Mouse (Mus musculus): ENCODE measurements around the gene Nr1h2.

The Nr1h2 gene

DNA sequence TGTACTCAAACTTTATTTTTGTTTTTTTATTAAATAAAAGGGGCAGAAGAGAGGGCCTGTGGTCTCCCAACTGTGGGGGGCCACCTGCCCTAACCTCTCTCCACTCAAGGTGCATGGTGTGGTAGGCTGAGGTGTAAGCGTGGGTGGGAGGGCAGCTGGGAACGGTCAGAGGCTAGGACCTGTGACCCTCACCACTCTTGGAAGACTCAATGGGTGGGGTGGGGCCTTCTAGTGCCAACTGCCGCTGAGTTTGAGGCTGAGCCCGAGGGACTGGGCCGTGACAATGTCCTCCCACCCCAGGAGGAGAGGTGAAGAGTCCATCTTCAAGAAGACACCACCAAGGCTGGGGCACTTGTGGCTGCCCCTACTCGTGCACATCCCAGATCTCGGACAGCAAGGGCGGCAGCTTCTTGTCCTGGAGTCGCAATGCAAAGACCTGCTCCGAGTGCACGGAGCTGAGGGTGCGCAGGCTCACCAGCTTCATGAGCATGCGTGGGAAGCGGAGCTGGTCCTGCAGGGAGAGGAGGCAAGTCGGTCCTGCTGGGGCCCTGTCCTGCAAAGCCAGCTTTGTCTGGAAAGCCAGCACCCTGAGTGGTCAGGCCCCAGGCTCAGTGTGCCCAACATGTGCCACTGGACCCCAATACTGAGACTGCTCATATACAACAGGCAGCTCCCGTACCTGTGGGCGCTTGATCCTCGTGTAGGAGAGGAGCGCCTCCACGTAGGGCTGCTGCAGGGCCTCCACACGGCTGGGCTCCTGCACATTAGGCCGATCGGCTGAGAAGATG is 3.9 kb downstream of the Nr1h2 start:
- DNase-seq (ENCODE audit: low spot score) = no peak

DNA sequence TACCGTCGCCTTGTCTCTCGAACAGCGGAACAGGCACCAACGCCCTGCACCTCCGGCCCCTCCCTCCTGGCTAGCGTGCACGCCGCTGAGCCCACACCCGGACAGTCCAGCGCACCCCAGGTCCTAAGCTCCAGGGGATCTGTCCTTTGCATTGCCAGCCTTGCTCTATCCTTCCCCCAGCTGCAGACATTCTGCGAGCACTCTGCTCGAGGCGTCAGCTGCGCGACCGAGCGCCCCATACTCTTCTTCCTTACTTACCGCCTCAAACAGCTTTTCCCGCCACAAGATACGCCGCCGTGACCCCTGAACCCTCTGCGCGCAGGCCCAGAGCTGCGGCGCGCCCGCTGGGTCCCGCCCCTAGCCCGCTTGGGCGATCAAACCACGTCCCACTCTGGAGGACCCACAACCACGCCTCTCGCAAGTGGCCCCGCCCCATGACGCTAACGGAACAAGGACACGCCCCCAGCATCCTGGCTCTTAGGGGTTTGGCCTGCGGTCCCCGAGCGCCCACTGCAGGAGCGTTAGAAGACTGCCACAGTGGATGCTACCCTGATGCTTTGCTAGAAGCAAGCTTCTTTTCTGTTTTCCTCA is 5.2 kb downstream of the Nr1h2 start, which contains the start of gene Pold1:
Pold1 (minus strand) TSS at position 353 of the 591 bp plus-strand sequence.
- peak; percentile 99 for DNase-seq (ENCODE audit: low spot score)

DNA sequence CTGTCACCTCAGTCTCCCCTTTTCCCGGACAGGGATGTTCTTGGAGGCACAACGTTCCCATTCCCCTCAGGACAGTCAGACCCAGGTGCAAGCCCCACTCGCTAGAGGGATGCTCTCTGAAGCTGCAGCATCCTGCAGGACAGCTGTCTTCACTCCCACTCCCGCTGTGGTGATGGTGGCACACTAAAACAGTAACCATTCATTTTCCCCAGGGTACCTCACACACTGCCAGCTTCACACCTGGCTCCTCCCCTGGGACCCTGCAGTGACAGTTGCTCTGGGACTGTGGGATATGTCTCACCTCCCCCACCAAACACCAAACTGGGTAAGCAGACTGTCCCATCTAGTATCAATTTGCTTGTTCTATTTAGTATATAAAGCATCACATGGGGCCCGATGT is 6.0 kb downstream of the Nr1h2 start:
- no peak for DNase-seq (ENCODE audit: low spot score)

DNA sequence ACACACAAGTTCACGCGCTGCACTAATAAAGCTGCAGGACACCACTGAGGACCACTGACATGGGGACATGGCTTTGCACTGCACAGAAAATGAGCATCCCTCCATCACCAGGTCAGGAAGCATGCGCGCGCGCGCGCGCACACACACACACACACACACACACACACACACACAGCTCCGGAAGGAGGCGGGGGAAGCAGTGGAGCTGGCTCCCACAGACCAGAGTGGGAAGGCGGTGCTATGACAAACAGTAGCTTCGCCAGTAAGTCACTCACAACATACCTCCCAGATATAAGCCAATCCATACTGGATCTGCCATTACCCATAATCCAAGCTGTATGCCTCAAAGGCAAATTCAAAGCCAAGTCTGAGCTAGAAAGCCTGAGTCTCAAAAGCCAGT is 6.7 kb downstream of the Nr1h2 start:
- DNase-seq (ENCODE audit: low spot score) = no peak

DNA sequence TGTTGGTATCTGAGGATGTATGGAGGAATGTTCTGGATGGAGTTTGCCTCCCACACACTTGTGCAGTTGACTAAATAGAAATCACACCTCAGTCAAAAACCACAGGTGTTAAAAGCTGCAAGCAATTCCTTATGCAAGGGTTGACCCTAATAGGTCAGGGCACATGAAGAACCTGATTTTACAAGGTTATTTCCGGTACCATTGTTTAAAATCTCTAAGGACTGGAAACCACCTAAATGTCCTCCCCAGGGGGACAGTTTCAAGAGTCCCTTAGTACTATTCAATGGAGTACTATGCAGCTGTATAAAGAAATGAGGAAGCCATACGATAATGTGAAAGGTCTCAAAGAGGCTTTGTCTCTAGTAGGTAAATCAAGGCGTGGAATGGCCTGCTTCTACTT is 7.5 kb downstream of the Nr1h2 start:
- DNase-seq (ENCODE audit: low spot score) = no peak

DNA sequence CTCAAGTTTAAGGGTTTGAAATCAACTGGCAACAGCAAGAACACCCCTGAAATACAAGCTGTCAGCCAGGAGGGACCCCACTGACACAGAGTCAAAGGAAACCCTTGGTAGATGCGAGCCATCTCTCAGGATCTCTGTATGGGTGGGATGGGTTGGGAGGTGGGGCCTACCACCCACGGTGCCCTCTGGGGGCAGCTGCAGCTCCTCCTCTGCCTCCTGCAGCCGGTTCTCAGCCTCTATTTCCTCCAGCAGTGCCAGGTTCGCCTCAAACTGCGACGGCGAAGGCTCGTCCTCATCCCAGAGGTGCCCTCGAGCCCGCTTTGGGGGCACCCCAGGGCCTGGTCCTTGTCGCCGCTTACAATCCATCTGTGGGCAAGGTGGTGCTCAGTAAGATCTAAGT is 10.7 kb downstream of the Nr1h2 start:
- DNase-seq (ENCODE audit: low spot score) = no peak

DNA sequence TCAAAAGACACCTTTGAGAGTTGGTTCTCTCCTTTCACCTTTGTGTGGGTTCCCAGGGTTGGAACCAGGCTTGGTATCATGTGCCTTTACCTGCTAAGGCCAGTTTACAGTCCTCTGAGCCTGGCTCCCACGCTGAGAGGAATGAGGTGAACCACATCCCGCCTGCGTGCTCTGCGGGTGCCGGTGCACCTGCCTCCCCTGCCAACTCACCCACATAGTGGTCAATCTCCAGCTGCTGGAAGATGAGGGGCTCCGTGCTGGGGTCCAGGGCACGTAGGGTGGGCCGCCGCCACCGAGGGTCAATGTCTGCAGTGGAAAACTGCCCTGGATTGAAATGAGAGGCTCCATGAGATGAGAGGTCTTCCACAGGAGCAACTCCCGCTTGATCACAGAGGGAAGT is 11.2 kb downstream of the Nr1h2 start:
- DNase-seq (ENCODE audit: low spot score) = no peak

DNA sequence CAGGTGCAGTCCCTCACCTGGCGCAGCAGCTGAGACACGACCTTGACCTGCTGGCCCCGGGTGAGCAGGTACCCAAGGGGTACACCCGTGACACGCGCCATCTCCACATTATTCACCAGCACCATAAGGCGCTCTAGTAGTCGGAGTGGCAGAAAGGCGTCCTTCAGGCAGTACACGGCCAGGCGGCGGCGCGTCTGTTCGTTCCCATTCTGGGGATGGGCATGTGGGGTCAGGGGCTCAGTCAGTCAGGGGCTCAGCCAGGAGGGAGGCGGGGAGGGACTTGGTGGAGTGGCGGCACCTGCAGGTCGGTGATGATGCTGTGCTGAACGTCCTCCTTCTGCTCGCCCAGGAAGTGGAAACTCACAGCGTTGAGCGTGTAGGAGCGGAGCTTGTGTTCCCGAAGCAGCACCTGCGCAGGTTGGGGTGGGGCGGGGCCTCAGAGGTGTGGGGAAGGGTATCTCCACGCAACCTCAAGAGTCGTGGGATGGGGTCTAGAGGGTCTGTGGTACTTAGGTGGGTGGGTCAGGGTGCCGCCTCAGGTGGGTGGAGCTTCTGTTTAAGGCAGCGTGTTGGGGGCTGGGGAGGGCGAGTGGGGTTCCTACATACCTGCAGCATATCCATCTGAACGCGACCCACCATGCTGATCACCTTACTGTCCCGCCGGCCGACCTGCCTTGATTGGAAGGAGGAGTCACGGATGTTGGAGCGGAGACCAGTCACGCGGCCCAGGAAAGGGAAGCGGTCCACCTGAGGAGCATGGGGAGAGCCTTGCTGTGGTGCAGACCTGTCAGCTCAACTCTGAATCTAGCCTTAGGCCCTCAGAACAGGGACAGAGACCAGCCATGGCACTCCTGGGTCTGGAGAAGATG is 14.8 kb downstream of the Nr1h2 start:
- no peak for DNase-seq (ENCODE audit: low spot score)

DNA sequence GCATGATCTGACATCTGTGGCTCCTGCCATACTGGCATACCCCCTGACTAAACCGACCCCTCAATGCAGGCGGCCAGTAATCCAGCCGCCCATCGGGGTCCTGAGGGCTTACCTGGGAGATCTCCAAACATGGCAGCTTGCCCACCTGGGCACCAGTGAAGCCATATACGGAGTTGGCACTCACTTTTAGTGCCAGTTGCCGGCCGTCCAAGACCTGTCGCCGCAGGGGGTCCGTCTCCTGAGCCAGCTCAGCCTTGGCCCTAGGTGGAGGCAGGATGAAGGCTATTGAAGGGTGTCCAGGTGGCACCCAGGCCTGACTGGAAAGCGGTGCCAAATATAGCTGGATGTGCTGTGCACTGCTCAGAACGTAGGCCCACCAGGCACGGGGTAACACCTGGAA is 16.3 kb downstream of the Nr1h2 start:
- no peak for DNase-seq (ENCODE audit: low spot score)

DNA sequence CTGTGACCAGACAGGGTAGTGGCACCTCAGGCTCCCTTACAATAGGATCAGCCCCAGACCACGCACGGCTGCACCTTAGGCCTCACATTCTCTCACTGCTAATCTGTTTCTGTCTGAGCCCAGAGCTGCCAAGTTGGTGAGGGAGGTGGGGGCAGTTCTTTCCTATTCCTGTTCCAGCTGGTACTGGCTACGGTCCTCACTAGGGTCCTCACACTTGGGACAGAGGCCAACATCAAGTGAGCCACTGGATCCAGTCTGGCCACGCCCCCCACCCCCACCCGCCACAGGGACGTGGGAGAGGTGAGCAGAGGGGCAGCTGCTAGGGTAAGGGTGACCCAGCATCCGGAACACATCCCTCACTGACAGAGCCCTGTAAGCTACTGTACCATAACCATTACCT is 16.7 kb downstream of the Nr1h2 start:
- no peak for DNase-seq (ENCODE audit: low spot score)

DNA sequence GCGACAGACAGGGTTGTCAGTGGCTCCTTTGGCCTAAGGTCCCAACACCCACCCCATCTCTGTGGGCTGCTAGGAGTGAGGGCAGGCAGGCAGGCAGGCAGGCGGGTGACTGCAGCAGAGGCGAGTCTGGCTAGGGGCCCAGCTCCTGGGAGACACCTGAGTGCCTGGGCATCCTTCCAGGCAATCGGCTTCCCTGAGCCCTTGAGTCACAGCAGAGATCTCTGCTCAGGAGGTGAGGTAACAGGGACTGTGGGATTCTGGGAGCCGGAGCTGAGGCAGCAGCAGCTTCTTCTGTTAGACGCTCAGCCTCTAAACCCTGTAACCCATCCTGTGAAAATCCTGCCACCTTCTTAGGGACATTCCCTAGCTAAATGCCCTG is 17.2 kb downstream of the Nr1h2 start:
- no peak for DNase-seq (ENCODE audit: low spot score)

DNA sequence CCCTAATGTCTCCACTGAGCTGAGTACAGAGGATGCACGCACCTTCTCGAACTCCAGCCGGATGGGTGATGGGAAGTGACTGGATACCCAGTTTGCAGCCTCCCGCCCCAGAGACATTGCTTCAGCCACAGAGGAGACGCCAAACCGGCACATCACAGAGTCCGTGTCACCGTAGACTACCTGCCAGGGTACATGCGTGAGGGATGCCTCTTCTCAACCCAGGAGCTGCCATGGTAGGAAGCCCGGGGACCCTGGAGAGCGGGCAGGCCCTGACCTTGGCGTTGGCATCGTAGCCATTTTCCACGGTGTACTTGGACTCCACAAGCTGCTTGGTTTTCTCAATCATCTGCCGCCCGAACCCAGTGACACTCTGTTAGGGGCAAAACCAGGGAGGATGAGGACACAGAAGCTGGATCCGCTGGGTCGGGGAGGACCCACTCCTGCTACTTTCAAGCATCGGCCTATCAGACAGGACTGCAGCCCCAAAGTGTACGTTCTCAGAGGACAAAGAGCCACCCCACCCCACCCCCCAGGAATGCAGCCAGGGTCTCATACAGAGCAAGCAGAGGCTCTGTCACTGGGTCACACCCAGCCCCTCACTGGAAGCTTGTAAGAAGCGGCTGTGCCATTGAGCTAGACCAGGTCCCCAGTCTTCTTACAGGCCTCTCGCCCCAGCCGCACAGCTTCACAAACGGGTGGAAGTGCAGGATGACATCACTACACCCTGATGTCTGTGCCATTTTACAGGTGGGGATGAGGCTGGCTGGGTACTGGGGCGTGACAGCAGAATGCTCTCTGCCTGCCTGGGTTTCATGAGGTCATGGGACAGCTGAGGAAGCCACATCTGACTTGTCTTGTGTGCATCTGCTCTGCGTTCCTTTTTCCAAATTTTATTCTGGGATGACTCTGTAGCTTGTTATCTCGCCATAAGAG is 17.8 kb downstream of the Nr1h2 start:
- DNase-seq (ENCODE audit: low spot score) = no peak

DNA sequence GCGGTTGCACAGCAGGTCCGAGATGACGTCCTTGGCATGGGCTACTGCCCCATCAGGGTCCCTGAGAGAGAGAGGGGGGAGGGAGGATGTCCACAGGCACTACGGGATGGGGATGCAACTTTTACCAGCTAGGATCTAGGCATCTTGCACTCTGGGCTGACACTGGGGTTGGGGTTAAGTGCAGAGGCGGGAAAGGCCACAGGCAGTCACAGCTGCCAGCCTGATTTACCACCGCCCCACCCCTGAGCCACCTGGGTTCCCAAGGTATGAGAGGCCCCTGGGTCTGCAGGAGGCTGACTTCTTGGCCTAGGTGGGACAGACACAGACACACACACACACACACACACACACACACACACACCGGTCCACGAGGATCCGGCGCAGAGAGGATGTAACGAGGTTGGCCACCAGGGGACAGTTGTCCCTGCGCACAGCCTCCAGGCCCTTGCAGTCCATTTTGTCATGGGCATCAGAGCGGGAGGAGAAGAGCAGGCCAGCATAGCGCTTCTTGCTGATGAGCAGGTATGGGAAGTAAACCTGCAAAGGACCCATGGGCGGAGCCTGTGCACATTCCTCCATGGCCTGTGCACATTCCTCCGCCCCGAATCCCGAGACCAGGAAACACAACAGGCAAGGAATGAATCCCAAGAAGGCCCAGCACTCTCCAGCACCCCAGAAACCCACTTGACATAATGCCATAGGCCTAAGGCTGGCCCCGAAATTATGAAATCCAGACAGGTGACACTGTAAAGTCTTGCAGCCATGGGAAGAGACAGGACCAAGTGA is 18.9 kb downstream of the Nr1h2 start:
- no peak for DNase-seq (ENCODE audit: low spot score)

DNA sequence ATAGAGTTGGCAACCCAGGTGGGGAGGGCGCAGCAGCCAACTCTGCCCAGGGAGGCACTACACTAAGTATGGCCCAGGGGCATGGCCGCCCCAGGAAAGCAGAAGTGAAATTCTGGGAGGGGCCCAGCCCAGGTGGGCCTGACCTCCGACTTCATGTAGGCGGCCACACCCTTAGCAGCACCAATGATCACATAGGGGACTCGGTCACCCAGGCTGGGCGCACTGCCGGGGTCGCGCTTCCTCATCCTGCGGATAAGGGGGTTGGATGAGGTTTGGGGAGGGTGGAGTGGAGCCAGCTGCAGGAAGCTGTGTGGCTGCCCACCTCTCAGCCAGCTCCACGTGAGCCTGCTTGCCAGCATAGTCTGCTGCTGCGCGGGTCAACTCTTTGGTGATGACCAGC is 19.5 kb downstream of the Nr1h2 start:
- no peak for DNase-seq (ENCODE audit: low spot score)

DNA sequence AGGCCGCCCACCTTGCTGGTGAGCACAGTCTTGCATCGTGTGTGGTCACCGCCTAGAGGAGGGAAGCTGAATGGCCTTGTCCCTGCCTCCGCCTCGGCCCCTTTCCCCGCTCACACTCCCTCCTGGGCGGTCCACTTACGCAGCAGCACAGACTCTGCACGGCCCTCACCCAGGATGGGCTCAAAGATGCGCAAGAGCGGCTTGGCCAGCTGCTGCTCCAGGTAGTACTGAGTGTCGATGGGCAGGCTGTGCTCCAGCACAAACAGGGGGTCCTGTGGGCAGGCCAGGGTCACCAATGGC is 20.1 kb downstream of the Nr1h2 start:
- DNase-seq (ENCODE audit: low spot score) = no peak

DNA sequence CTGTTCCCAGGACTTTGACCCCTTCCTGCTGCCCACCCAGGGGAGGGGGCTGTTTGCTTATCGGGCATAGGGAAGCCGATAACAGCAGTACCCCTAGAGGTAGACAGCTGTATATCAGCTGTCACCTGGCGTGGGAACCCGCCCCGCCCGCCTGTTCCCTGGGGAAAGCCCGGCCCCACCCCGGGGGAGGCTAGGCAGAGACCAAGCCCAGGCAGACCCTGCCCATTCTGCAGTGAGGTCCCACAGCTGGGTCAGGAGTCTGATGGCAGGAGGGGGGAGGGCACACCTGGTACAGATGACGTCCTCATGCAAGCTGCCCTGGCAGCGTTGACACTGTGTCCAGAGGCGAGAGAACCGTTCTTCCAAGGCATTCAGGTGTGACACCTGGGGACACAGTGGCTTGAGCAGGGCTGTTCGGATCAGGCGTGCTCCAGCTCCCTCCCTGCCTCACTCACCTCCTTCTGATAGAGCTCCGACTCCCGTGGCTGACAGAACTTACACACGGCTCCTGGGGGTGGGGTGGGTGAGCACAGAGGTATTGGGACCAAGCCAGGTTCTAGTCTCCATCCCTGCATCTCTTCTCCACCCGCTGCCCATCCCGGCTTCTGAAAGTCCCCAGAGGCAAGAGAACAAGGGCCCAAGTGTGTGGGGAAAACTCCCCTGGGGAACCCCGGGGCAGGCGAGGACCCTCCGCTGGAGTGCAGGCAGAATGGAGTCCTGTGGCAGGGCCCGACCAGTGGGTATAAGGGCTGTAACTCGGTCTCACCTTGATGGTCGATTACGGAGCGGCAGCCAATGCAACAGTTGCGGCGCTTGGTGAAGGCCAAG is 20.6 kb downstream of the Nr1h2 start:
- DNase-seq (ENCODE audit: low spot score) = no peak

DNA sequence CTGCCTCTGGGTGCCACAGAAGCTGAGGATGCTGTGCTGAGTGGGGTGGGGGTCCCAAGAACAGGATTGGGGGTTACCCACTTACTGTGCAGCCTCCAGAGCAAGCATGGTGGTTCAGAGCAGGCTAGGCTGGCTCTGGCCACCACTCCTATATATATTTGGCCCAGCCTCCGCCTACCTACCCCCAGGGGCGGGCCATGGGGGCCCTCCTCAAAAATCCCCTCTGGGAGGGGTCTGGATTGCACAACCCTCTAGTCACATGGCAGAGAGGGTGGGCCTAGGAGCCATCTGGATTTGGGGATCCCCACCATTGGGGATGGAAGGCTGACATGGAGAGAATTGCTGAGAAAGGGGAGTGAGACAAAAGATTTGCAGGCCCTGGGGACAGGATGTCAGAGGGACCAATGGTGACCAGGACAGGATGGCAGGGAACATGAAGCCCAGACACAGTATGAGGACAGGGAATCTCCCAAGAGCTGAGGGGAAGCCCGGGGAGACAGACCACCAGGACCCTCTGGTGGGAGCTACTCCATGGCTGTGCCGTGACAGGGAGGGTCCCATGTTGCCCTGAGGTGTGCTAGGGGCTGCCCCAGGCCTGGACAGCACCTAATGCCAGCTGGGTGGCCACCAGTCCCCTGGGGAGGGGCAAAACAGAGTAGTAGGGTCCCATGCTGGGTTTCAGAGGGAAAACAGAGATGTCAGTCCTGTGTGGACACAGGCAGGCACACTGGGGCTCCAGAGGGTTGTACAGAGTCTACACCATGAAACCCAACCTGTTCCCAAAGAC is 21.6 kb downstream of the Nr1h2 start, which contains the start of gene Spib:
Spib (minus strand) TSS at position 126 of the 787 bp plus-strand sequence.
- no peak for DNase-seq (ENCODE audit: low spot score)

DNA sequence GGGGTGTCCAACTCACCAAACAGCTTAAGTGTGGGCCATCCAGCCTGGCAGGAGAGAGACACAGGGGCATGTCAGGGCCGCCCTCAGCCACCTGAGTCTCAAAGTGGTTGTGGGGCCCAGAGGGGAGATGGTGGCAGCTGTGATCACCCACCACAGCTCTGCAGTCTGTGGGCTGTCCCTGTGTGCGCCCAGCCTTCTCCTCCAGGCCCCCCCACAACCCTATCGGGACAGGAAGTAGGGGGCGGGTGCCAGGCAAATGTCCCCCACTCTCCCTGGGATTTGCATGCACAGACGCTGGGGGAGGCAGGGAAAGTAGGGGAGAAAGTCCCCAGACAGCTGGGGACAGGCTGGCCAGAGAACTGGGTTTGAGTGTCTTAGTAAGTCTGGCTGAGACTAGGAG is 22.5 kb downstream of the Nr1h2 start:
- DNase-seq (ENCODE audit: low spot score) = no peak

DNA sequence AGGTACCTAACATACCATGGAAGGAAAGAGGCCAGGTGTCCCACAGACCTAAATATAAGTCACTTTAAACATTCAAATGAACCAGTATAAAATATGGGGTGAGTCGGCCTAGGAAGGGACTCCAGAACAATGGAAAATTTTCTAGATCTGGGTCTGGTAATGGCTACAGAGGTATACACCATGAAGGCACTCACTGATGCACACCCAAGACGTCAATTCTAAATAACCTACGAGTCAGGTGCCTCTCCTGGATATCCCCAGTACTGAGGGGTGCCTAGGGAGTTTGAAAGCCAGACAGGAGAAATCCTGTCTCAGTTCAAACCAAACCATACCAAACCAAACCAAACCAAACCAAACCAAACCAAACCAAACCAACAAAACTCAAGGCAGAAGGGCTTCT is 23.2 kb downstream of the Nr1h2 start:
- DNase-seq (ENCODE audit: low spot score) = no peak

DNA sequence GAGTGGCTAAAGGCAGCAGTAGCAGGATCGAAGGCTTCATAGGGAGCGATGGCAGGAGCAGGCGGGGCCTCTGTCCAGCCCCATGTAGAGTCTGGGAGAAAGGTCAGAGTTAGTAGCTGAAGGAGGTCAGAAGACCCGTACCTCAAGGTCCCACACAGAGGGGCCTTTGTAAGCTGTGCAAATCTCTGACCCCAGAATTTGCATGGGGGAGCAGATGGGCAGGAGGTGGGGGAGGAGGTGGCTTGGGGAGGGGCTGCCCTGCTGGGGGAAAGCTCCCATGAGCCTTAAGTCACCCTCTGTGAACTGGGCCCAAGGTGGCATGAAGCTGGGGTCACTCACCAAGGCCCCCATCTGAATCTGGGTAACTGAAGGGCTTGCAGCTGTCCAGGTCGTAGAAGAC is 24.2 kb downstream of the Nr1h2 start:
- no peak for DNase-seq (ENCODE audit: low spot score)

Measured in left cerebral cortex, adult 11 months (tissue).